Mouse (Mus musculus): ENCODE measurements at regions not wholly inside any gene's neighbourhood (a gene's known extent, or its start where the extent isn't known, plus 50 kb on each side); places are given as distances from the start of the nearest gene placed in this dataset.

DNA sequence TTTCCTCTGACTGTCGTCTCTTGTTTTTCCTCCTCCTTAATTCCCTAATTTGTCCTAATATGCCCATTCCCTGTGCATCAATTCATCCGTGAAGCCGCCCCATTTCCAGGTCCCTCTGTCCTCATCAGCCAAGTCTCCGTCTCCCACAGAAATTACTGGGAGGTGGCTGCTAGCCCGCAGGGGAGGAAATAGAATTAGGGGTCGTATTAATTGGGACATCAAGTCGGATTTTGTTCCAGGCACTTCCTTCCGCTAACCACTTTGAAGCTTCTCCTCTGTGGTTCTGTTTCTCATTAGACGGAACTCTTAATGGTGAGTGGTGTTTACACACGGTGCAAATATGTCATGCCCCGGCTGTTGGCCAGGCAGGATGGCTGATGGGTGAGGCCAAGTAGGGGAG is 259.5 kb upstream of the Tbx3 start:
- Histone ChIP-seq H3K79me2 (ENCODE audit: control insufficient read depth, insufficient read depth, low read length, poor library complexity) (no peaks in the 10 kb centered on the region), H3K4me1 (ENCODE audit: control insufficient read depth in 1 of 2, insufficient read depth in 2 of 2, low read length in 2 of 2) (no peaks in the 10 kb centered on the region), H3K36me3 (ENCODE audit: control insufficient read depth in 1 of 2, insufficient read depth in 2 of 2, low read length in 2 of 2) (no peaks in the 10 kb centered on the region), H3K4me3 (ENCODE audit: control insufficient read depth in 1 of 2, insufficient read depth in 1 of 2, low read depth in 2 of 2, low read length in 2 of 2) (no peak overlapping the region), H3K9ac (ENCODE audit: control insufficient read depth, low read depth, low read length, poor library complexity, severe bottlenecking) (no peak overlapping the region), H3K27ac (ENCODE audit: control insufficient read depth, low read depth, low read length) (no peak overlapping the region), H3K27me3 (ENCODE audit: control insufficient read depth in 1 of 2, insufficient read depth in 2 of 2, low read length in 2 of 2) (no peaks in the 10 kb centered on the region), H3K9me3 (replicated peaks; ENCODE audit: insufficient read depth, low read length) (no peaks in the 10 kb centered on the region)
- TF ChIP-seq GATA1 (IDR thresholded peaks at IDR 0.05; ENCODE audit: low read depth, low read length), result no peak
- no peak for TF ChIP-seq JUND (IDR thresholded peaks at IDR 0.05; ENCODE audit: low read depth, low read length)
- TF ChIP-seq MEF2A (IDR thresholded peaks at IDR 0.05; ENCODE audit: extremely low read depth, insufficient replicate concordance, low read depth, low read length, poor library complexity, severe bottlenecking), result no peak
- TF ChIP-seq CHD1 (IDR thresholded peaks at IDR 0.05; ENCODE audit: low read depth, low read length), result no peak
- no peak for TF ChIP-seq MXI1 (IDR thresholded peaks at IDR 0.05; ENCODE audit: low read depth, low read length)
- no peak for TF ChIP-seq POLR2AphosphoS2 (IDR thresholded peaks at IDR 0.05; ENCODE audit: low read length)
- TF ChIP-seq ZMIZ1 (IDR thresholded peaks at IDR 0.05; ENCODE audit: low read depth, low read length), result no peak
- no peak for TF ChIP-seq ZC3H11A (IDR thresholded peaks at IDR 0.05; ENCODE audit: low read depth, low read length)
- no peak for TF ChIP-seq MYB (IDR thresholded peaks at IDR 0.05; ENCODE audit: low read depth, low read length)
- no peak for TF ChIP-seq RAD21 (IDR thresholded peaks at IDR 0.05; ENCODE audit: low read depth, low read length)
- no peak for TF ChIP-seq SMC3 (IDR thresholded peaks at IDR 0.05; ENCODE audit: low read depth, low read length)
- no peak for TF ChIP-seq MAZ (IDR thresholded peaks at IDR 0.05; ENCODE audit: low read depth, low read length)
- no peak for TF ChIP-seq ZKSCAN1 (IDR thresholded peaks at IDR 0.05; ENCODE audit: low read depth, low read length)
- no peak for TF ChIP-seq CTCF (IDR thresholded peaks at IDR 0.05 in 2 of 3, conservative IDR thresholded peaks at IDR 0.05 in 1 of 3; ENCODE audit: control insufficient read depth in 1 of 3, insufficient read depth in 1 of 3, low read depth in 2 of 3, low read length in 3 of 3, poor library complexity in 1 of 3, severe bottlenecking in 1 of 3)
- TF ChIP-seq ETS1 (IDR thresholded peaks at IDR 0.05; ENCODE audit: low read depth, low read length), result no peak
- no peak for TF ChIP-seq TCF12 (IDR thresholded peaks at IDR 0.05; ENCODE audit: low read depth, low read length)
- no peak for TF ChIP-seq MAFK (IDR thresholded peaks at IDR 0.05; ENCODE audit: borderline replicate concordance, low read depth, low read length)
- no peak for TF ChIP-seq HCFC1 (IDR thresholded peaks at IDR 0.05; ENCODE audit: low read depth, low read length)
- no peak for TF ChIP-seq TAL1 (IDR thresholded peaks at IDR 0.05; ENCODE audit: low read length)
- no peak for DNase-seq (ENCODE audit: low read depth, low spot score)

- no peaks in the 10 kb centered on the region for H3K27me3 ChIP-seq (ENCODE audit: control insufficient read depth in 1 of 2, insufficient read depth in 2 of 2, low read length in 2 of 2)
- no peak overlapping the region for H3K9ac ChIP-seq (ENCODE audit: control insufficient read depth, low read depth, low read length, poor library complexity, severe bottlenecking)
- no peak overlapping the region for H3K27ac ChIP-seq (ENCODE audit: control insufficient read depth, low read depth, low read length)
- H3K79me2 ChIP-seq (ENCODE audit: control insufficient read depth, insufficient read depth, low read length, poor library complexity), result no peaks in the 10 kb centered on the region
- H3K9me3 ChIP-seq (replicated peaks; ENCODE audit: insufficient read depth, low read length), result no peaks in the 10 kb centered on the region
- DNase-seq (ENCODE audit: low read depth, low spot score), result no peak
- no peak for TF ChIP-seq ZNF384 (IDR thresholded peaks at IDR 0.05; ENCODE audit: low read depth, low read length)
- no peaks in the 10 kb centered on the region for H3K36me3 ChIP-seq (ENCODE audit: control insufficient read depth in 1 of 2, insufficient read depth in 2 of 2, low read length in 2 of 2)
- H3K4me1 ChIP-seq (ENCODE audit: control insufficient read depth in 1 of 2, insufficient read depth in 2 of 2, low read length in 2 of 2), result no peaks in the 10 kb centered on the region
- no peak overlapping the region for H3K4me3 ChIP-seq (ENCODE audit: control insufficient read depth in 1 of 2, insufficient read depth in 1 of 2, low read depth in 2 of 2, low read length in 2 of 2)
Measured at GRCm38 (mm10) chr5:119415835-119416234, 254.6 kb upstream of the Tbx3 start.
